Mouse (Mus musculus): ENCODE results near the gene Nudt21. TPM values are rescaled to one million over a fixed set of nuclear protein-coding genes. Genes with fewer than 3 reads are reported as not detected.

Nudt21 gene
- polyA plus RNA-seq (2012; rRNA removed) = 35.1 and 53.0 TPM in 2 replicates

GRCm38 (mm10) chr8:94036944-94037524 lies at the start of gene Nudt21, which contains the start of gene Ogfod1:
Gene Nudt21 (minus strand): TSS chr8:94037031.
Gene Ogfod1 (plus strand): TSS chr8:94037198.
- H3K27ac ChIP-seq (ENCODE audit: control insufficient read depth, insufficient read depth, low read depth, low read length) = peak within 1 kb of the TSS; percentile 91
- no peaks in the 10 kb centered on the region for H3K36me3 ChIP-seq (ENCODE audit: control insufficient read depth, insufficient read depth, low read length)
- TF ChIP-seq CTCF (IDR thresholded peaks at IDR 0.05; ENCODE audit: control insufficient read depth, insufficient read depth, insufficient replicate concordance, low read depth, low read length) (no peak), POLR2A (IDR thresholded peaks at IDR 0.05; ENCODE audit: control insufficient read depth, low read depth, low read length) (peak; percentile 90)
- no peaks in the 10 kb centered on the region for H3K27me3 ChIP-seq (ENCODE audit: control insufficient read depth, insufficient read depth, low read length)
- H3K4me3 ChIP-seq (ENCODE audit: control insufficient read depth, low read depth, low read length) = peak within 1 kb of the TSS; percentile 80
- no peaks in the 10 kb centered on the region; the same call in 1 of the 2 replicates for H3K4me1 ChIP-seq (ENCODE audit: control insufficient read depth, insufficient read depth, low read length)

DNA sequence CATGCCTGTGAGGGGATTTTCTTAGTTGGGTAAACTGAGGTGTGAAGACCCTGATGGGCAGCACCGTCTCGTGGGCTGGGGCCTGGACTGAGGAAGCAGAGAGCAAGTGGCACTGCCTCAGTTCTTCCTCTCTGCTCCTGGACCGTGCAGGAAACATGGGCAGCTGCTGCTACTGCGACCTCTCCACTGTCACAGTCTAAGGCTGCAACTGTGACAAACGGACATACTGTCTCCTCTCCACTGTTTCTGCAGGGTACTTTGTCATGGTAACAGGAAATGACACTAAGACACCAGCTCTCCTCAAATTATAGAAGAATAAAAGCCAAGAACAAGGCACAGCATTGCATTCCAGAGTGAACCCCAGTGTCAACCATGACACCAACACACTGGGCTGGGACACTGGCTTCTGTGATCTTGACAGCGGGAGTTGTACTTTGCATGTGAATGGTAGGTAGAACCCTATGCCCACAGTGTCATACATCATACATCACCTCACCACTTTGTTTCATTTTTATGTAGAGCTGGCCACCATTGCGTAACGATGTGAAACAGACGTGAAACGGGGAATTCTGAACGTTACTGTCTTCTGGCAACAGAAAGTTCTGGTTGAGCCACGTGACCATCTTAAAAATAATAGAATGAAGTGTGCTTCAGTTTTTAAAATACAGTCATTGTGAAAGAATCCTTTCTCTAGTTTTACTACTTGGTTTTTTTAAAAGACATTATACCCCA lies 39.8 kb upstream of the Nudt21 start:
- TF ChIP-seq CTCF (IDR thresholded peaks at IDR 0.05; ENCODE audit: control insufficient read depth, insufficient read depth, insufficient replicate concordance, low read depth, low read length) = no peak
- TF ChIP-seq POLR2A (IDR thresholded peaks at IDR 0.05; ENCODE audit: control insufficient read depth, low read depth, low read length) = no peak
- Histone ChIP-seq H3K27me3 (ENCODE audit: control insufficient read depth, insufficient read depth, low read length) (no peaks in the 10 kb centered on the region), H3K4me3 (ENCODE audit: control insufficient read depth, low read depth, low read length) (no peak overlapping the region), H3K4me1 (ENCODE audit: control insufficient read depth, insufficient read depth, low read length) (no peaks in the 10 kb centered on the region), H3K27ac (ENCODE audit: control insufficient read depth, insufficient read depth, low read depth, low read length) (no peak overlapping the region), H3K36me3 (ENCODE audit: control insufficient read depth, insufficient read depth, low read length) (0 out of 2 replicates have a peak, but pooled peaks cover 2% of the 10 kb centered on the region)

GRCm38 (mm10) chr8:94068793-94069192 lies 32.0 kb upstream of the Nudt21 start:
- H3K36me3 ChIP-seq (ENCODE audit: control insufficient read depth, insufficient read depth, low read length) = peaks cover 1% of the 10 kb centered on the region; the same call in 1 of the 2 replicates

DNA sequence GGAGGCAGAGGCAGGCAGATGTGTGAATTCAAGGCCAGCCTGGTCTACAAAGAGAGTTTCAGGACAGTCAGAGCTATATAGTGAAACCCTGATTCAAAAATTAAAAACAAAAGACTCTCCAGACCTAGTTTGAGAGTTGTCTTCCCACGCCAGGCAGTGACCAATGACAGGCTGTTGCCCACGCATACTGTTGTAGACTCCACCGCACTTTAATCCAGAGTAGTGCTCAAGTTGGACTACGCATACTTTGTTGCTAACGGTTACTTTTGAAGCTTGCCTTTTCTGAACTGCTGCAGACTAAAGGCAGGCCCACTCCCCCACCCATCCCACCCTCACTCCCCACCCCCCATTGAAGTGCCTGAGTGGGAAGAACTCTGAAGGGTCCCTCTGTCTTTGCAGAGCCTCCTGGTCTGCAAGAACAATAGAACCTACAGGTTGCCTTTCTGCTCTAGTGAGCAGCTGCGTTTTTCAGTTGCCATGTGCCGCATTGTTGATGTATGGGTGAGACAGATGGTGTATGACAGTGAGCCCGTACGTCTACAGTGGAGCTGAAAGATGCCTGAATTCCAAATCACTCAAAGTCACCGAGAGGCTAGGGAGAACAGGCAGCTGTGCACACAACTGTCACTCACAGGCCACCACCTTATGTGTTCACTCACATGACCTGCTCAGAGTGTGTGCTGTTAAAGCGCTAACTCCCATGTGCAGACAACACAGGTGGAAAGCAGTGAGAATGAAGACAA lies 29.5 kb upstream of the Nudt21 start:
- Histone ChIP-seq H3K27ac (ENCODE audit: control insufficient read depth, insufficient read depth, low read depth, low read length) (no peak overlapping the region), H3K4me3 (ENCODE audit: control insufficient read depth, low read depth, low read length) (no peak overlapping the region), H3K27me3 (ENCODE audit: control insufficient read depth, insufficient read depth, low read length) (no peaks in the 10 kb centered on the region), H3K36me3 (ENCODE audit: control insufficient read depth, insufficient read depth, low read length) (peaks cover 1% of the 10 kb centered on the region; the same call in 1 of the 2 replicates), H3K4me1 (ENCODE audit: control insufficient read depth, insufficient read depth, low read length) (no peaks in the 10 kb centered on the region)
- TF ChIP-seq POLR2A (IDR thresholded peaks at IDR 0.05; ENCODE audit: control insufficient read depth, low read depth, low read length) (no peak), CTCF (IDR thresholded peaks at IDR 0.05; ENCODE audit: control insufficient read depth, insufficient read depth, insufficient replicate concordance, low read depth, low read length) (no peak)

More at GRCm38 (mm10) chr8:94068793-94069192, 32.0 kb upstream of the Nudt21 start:
- Histone ChIP-seq H3K27me3 (ENCODE audit: control insufficient read depth, insufficient read depth, low read length) (no peaks in the 10 kb centered on the region), H3K4me1 (ENCODE audit: control insufficient read depth, insufficient read depth, low read length) (no peaks in the 10 kb centered on the region), H3K4me3 (ENCODE audit: control insufficient read depth, low read depth, low read length) (no peak overlapping the region), H3K27ac (ENCODE audit: control insufficient read depth, insufficient read depth, low read depth, low read length) (no peak overlapping the region)
- TF ChIP-seq CTCF (IDR thresholded peaks at IDR 0.05; ENCODE audit: control insufficient read depth, insufficient read depth, insufficient replicate concordance, low read depth, low read length) (no peak), POLR2A (IDR thresholded peaks at IDR 0.05; ENCODE audit: control insufficient read depth, low read depth, low read length) (no peak)

- no peaks in the 10 kb centered on the region for H3K27me3 ChIP-seq (ENCODE audit: control insufficient read depth, insufficient read depth, low read length)
- TF ChIP-seq CTCF (IDR thresholded peaks at IDR 0.05; ENCODE audit: control insufficient read depth, insufficient read depth, insufficient replicate concordance, low read depth, low read length) (no peak), POLR2A (IDR thresholded peaks at IDR 0.05; ENCODE audit: control insufficient read depth, low read depth, low read length) (no peak)
- H3K4me3 ChIP-seq (ENCODE audit: control insufficient read depth, low read depth, low read length) = no peak overlapping the region
- no peak overlapping the region for H3K27ac ChIP-seq (ENCODE audit: control insufficient read depth, insufficient read depth, low read depth, low read length)
- H3K36me3 ChIP-seq (ENCODE audit: control insufficient read depth, insufficient read depth, low read length) = no peaks in the 10 kb centered on the region
- no peaks in the 10 kb centered on the region for H3K4me1 ChIP-seq (ENCODE audit: control insufficient read depth, insufficient read depth, low read length)
Measured at GRCm38 (mm10) chr8:94057157-94057854, 20.5 kb upstream of the Nudt21 start.

DNA sequence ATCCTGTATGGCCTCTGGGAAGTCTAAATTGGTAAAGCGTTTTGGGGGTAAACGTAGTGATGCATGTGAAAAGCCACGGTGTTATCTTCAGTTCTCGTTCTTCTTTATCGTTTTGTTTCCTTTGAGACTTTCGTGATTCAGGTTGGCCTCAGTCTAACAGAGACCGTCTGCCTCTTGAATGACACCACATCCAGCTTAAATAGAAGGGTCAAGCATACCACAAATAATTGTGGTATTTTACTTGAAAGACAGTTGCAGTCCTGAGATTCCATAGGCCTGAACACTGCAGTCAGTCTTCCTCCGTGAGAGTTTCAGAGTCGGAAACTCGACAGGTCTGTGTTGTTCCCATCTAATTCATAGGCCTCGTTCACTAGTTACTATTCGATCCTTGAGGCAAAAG lies 15.9 kb upstream of the Nudt21 start:
- Histone ChIP-seq H3K27me3 (ENCODE audit: control insufficient read depth, insufficient read depth, low read length) (no peaks in the 10 kb centered on the region), H3K36me3 (ENCODE audit: control insufficient read depth, insufficient read depth, low read length) (no peaks in the 10 kb centered on the region), H3K27ac (ENCODE audit: control insufficient read depth, insufficient read depth, low read depth, low read length) (no peak overlapping the region), H3K4me1 (ENCODE audit: control insufficient read depth, insufficient read depth, low read length) (no peaks in the 10 kb centered on the region), H3K4me3 (ENCODE audit: control insufficient read depth, low read depth, low read length) (no peak overlapping the region)
- TF ChIP-seq CTCF (IDR thresholded peaks at IDR 0.05; ENCODE audit: control insufficient read depth, insufficient read depth, insufficient replicate concordance, low read depth, low read length) (no peak), POLR2A (IDR thresholded peaks at IDR 0.05; ENCODE audit: control insufficient read depth, low read depth, low read length) (no peak)
